Mouse (Mus musculus): ENCODE data around the gene Ten1. TPM values are rescaled to one million over a fixed set of nuclear protein-coding genes. Genes with fewer than 3 reads are reported as not detected.

The Ten1 gene
- polyA plus RNA-seq, 1 experiment from 2014 or later, result 86.6 TPM

- Histone ChIP-seq H3K4me2 (peak overlapping the region; percentile 55), H3K9ac (peak overlapping the region; percentile 88), H3K4me3 (peak overlapping the region; percentile 82), H3K36me3 (peaks cover 16% of the 10 kb centered on the region), H3K9me3 (no peaks in the 10 kb centered on the region), H3K27me3 (no peaks in the 10 kb centered on the region), H3K27ac (peak overlapping the region; percentile 95), H3K4me1 (peaks cover 14% of the 10 kb centered on the region)
- no peak for ATAC-seq (ENCODE audit: insufficient number of reproducible peaks, low FRiP score, low TSS enrichment, low read depth)
- WGBS, result 20% methylated on average over 13 of the region's 13 CpGs
Observed at GRCm38 (mm10) chr11:116198132-116198531, 523 bp upstream of the Ten1 start.

GRCm38 (mm10) chr11:116201151-116201550, 2.5 kb downstream of the Ten1 start:
- Histone ChIP-seq H3K9ac (no peak overlapping the region), H3K4me2 (no peak overlapping the region), H3K27me3 (no peaks in the 10 kb centered on the region), H3K9me3 (no peaks in the 10 kb centered on the region), H3K4me1 (peaks cover 14% of the 10 kb centered on the region), H3K4me3 (no peak overlapping the region), H3K36me3 (peaks cover 26% of the 10 kb centered on the region), H3K27ac (no peak overlapping the region)
- 87% methylated on average over 2 of the region's 2 CpGs for WGBS
- no peak for ATAC-seq (ENCODE audit: insufficient number of reproducible peaks, low FRiP score, low TSS enrichment, low read depth)

DNA sequence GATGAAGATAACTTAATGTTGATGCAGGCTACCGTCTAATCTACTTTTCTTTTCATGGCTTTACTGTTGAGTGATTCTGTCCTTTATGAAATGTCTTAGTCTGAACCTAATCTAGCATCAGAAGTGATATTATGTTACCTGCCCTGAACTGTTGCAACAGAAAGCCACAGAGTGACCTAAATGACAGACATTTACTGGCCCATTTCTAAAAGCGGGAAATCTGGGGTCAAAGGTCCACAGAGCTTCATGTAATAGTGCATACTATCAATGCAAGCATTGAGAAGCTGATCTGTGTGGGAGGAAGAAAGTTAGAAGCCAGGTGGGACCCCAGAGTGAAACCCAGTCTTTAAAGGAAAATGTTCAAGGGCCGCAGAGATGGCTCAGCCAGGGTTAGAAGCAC, 4.5 kb downstream of the Ten1 start:
- no peaks in the 10 kb centered on the region for H3K27me3 ChIP-seq
- no peak overlapping the region for H3K4me2 ChIP-seq
- no peak for ATAC-seq (ENCODE audit: insufficient number of reproducible peaks, low FRiP score, low TSS enrichment, low read depth)
- H3K9me3 ChIP-seq, result 0 out of 2 replicates have a peak, but pooled peaks cover 3% of the 10 kb centered on the region
- H3K4me3 ChIP-seq, result no peak overlapping the region
- H3K27ac ChIP-seq, result no peak overlapping the region
- no peak overlapping the region for H3K9ac ChIP-seq
- H3K36me3 ChIP-seq, result peaks cover 33% of the 10 kb centered on the region; the same call in 1 of the 2 replicates
- peaks cover 4% of the 10 kb centered on the region; the same call in 1 of the 2 replicates for H3K4me1 ChIP-seq
- WGBS, result 92% methylated on average over 3 of the region's 3 CpGs

- ATAC-seq (ENCODE audit: insufficient number of reproducible peaks, low FRiP score, low TSS enrichment, low read depth), result no peak
- Histone ChIP-seq H3K27me3 (no peaks in the 10 kb centered on the region), H3K36me3 (peaks cover 36% of the 10 kb centered on the region; the same call in 1 of the 2 replicates), H3K9me3 (0 out of 2 replicates have a peak, but pooled peaks cover 3% of the 10 kb centered on the region), H3K4me2 (no peak overlapping the region), H3K9ac (no peak overlapping the region), H3K27ac (no peak overlapping the region), H3K4me3 (no peak overlapping the region), H3K4me1 (no peaks in the 10 kb centered on the region)
- 70% methylated on average over 4 of the region's 4 CpGs for WGBS
Observed at GRCm38 (mm10) chr11:116206678-116207077, 8.0 kb downstream of the Ten1 start.

GRCm38 (mm10) chr11:116208660-116209059, 10.0 kb downstream of the Ten1 start:
- Histone ChIP-seq H3K9ac (no peak overlapping the region), H3K27me3 (no peaks in the 10 kb centered on the region), H3K4me2 (no peak overlapping the region), H3K36me3 (peaks cover 31% of the 10 kb centered on the region; the same call in 1 of the 2 replicates), H3K4me1 (no peaks in the 10 kb centered on the region), H3K27ac (no peak overlapping the region), H3K9me3 (0 out of 2 replicates have a peak, but pooled peaks cover 3% of the 10 kb centered on the region), H3K4me3 (no peak overlapping the region)
- ATAC-seq (ENCODE audit: insufficient number of reproducible peaks, low FRiP score, low TSS enrichment, low read depth), result no peak
- 80% methylated on average over 3 of the region's 3 CpGs for WGBS

DNA sequence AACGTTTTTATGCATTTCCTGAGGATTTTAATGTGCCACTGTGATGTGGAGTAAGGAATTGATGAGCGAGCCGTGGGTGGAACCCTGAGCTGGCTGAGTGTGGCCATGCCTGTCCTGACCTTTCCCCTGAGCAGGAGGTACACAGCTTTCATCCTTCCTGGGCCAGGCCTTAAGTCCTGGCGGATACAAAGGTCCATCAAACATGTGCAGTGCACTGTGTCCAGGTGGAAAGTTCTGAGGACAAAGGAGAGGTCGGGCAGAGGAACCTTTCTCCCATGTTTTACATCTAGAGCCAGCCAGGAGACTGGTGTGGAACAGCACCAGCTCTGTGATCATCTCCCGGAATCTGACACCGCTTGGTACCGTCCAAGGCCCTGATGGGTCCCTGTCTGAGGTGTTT, 10.6 kb downstream of the Ten1 start:
- H3K27me3 ChIP-seq, result no peaks in the 10 kb centered on the region
- H3K4me2 ChIP-seq, result no peak overlapping the region
- WGBS, result 72% methylated on average over 8 of the region's 8 CpGs
- no peak overlapping the region for H3K4me3 ChIP-seq
- H3K4me1 ChIP-seq, result no peaks in the 10 kb centered on the region
- ATAC-seq (ENCODE audit: insufficient number of reproducible peaks, low FRiP score, low TSS enrichment, low read depth), result no peak
- no peak overlapping the region for H3K27ac ChIP-seq
- no peak overlapping the region for H3K9ac ChIP-seq
- 0 out of 2 replicates have a peak, but pooled peaks cover 3% of the 10 kb centered on the region for H3K9me3 ChIP-seq
- H3K36me3 ChIP-seq, result peaks cover 31% of the 10 kb centered on the region; the same call in 1 of the 2 replicates

DNA sequence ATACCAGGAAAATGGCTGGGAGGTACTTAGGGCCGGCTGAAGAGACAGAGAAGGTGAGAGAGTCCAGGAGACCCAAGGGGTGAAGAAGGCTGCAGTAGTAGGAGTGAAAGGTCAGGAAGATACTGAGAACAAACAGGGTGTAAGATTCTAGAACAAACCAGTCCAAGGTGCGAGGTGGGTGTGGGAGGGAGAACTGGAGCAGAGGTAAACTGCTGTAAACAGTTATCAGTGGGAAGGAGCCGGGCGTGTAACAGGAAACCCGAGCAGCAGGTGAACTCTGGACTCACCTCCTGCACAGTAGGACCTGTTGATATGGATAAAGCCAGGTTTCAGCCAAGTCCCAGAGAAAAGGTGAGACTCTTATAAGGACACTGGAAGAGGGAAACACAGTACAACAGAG, 12.0 kb downstream of the Ten1 start:
- peaks cover 29% of the 10 kb centered on the region; the same call in 1 of the 2 replicates for H3K36me3 ChIP-seq
- 62% methylated on average over 5 of the region's 5 CpGs for WGBS
- no peak for ATAC-seq (ENCODE audit: insufficient number of reproducible peaks, low FRiP score, low TSS enrichment, low read depth)
- no peak overlapping the region for H3K9ac ChIP-seq
- 0 out of 2 replicates have a peak, but pooled peaks cover 3% of the 10 kb centered on the region for H3K9me3 ChIP-seq
- H3K27ac ChIP-seq, result no peak overlapping the region
- no peaks in the 10 kb centered on the region for H3K4me1 ChIP-seq
- no peak overlapping the region for H3K4me3 ChIP-seq
- H3K4me2 ChIP-seq, result no peak overlapping the region
- no peaks in the 10 kb centered on the region for H3K27me3 ChIP-seq

GRCm38 (mm10) chr11:116212847-116213246, 14.2 kb downstream of the Ten1 start:
- no peak overlapping the region for H3K4me2 ChIP-seq
- 87% methylated on average over 6 of the region's 6 CpGs for WGBS
- H3K36me3 ChIP-seq, result 0 out of 2 replicates have a peak, but pooled peaks cover 12% of the 10 kb centered on the region
- no peak overlapping the region for H3K27ac ChIP-seq
- ATAC-seq (ENCODE audit: insufficient number of reproducible peaks, low FRiP score, low TSS enrichment, low read depth), result no peak
- H3K9ac ChIP-seq, result no peak overlapping the region
- no peak overlapping the region for H3K4me3 ChIP-seq
- no peaks in the 10 kb centered on the region for H3K27me3 ChIP-seq
- no peaks in the 10 kb centered on the region for H3K4me1 ChIP-seq
- H3K9me3 ChIP-seq, result no peaks in the 10 kb centered on the region

DNA sequence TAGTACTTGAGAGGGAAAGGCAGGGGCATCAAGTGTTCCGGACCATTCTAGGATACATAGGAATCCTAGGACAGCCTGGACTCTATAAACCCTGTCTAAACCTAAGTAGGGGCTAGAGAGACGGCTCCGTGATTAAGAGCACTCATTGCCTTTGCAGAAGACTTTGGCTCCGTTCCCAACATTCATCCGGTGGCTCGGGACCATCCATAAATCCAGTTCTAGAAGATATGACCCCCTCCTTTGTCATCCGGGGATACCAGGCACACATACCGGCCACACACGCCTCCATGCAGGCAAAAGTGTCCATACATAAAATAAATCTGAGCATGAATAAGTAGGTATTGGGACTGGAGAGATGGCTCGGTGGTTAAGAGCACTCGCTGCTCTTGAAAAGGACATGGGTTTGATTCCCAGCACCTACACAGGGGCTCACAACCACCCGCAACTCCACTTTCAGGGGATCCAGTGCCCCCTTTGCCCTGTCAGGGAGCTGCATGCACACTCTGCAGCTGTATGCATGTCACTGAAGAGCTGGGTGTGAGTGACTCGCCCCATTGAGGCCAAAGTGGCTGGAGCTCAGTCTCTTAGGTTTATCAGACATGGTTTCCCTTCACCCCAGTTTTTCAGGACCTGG, 15.3 kb downstream of the Ten1 start:
- 0 out of 2 replicates have a peak, but pooled peaks cover 9% of the 10 kb centered on the region for H3K36me3 ChIP-seq
- WGBS, result 86% methylated on average over 13 of the region's 13 CpGs
- H3K4me1 ChIP-seq, result peaks cover 9% of the 10 kb centered on the region

DNA sequence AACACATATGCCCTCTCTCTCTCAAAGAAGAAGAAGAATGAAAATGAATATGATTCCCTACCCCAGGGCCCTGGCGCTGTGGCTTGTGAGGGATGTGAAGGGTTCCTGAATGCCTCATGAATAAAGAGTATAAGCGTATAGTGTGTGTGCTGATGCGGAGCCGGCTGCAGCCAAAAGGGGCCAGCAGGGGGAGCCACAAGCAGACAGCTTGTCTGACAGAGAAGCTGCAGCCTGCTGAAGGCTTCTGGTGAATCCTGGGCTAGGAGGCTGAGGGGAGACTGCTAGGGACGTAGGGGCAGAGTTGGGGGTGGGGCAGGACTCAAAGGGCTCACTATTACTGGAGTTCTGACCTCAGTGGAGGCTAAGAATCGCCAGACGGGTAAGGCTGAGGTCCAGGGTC, 16.5 kb downstream of the Ten1 start:
- no peak for ATAC-seq (ENCODE audit: insufficient number of reproducible peaks, low FRiP score, low TSS enrichment, low read depth)

More for the DNA sequence above, 15.3 kb downstream of the Ten1 start:
- Histone ChIP-seq H3K4me3 (no peak overlapping the region), H3K27ac (no peak overlapping the region), H3K4me2 (no peak overlapping the region), H3K9me3 (no peaks in the 10 kb centered on the region), H3K9ac (no peak overlapping the region), H3K27me3 (no peaks in the 10 kb centered on the region)
- ATAC-seq (ENCODE audit: insufficient number of reproducible peaks, low FRiP score, low TSS enrichment, low read depth), result no peak

DNA sequence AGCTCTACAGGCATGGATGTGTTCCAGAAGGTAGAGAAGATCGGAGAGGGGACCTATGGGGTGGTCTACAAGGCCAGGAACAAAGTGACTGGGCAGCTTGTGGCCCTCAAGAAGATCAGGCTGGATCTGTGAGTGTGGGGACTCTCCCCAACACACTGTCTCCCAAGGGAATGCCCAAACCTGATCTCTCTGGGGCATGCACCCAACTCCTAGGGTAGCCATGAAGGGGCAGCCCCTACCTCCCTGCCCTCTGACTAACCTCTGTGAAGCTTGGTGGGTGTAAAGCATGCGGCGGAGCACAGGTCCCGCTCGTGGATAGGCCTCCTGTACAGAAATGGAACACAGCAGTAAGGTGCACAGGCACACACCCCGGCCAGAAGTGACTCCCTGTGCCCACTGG, 17.3 kb downstream of the Ten1 start:
- Histone ChIP-seq H3K9ac (no peak overlapping the region), H3K4me2 (no peak overlapping the region), H3K27me3 (peaks cover 6% of the 10 kb centered on the region; the same call in 1 of the 2 replicates), H3K27ac (no peak overlapping the region), H3K4me1 (peaks cover 27% of the 10 kb centered on the region), H3K36me3 (0 out of 2 replicates have a peak, but pooled peaks cover 9% of the 10 kb centered on the region), H3K9me3 (no peaks in the 10 kb centered on the region), H3K4me3 (no peak overlapping the region)
- no peak for ATAC-seq (ENCODE audit: insufficient number of reproducible peaks, low FRiP score, low TSS enrichment, low read depth)
- WGBS, result 86% methylated on average over 6 of the region's 6 CpGs

More for the DNA sequence above, 16.5 kb downstream of the Ten1 start:
- 76% methylated on average over 7 of the region's 7 CpGs for WGBS
- Histone ChIP-seq H3K9me3 (no peaks in the 10 kb centered on the region), H3K27ac (no peak overlapping the region), H3K9ac (no peak overlapping the region), H3K36me3 (0 out of 2 replicates have a peak, but pooled peaks cover 9% of the 10 kb centered on the region), H3K4me2 (no peak overlapping the region), H3K4me3 (no peak overlapping the region), H3K4me1 (peaks cover 21% of the 10 kb centered on the region), H3K27me3 (no peaks in the 10 kb centered on the region)

DNA sequence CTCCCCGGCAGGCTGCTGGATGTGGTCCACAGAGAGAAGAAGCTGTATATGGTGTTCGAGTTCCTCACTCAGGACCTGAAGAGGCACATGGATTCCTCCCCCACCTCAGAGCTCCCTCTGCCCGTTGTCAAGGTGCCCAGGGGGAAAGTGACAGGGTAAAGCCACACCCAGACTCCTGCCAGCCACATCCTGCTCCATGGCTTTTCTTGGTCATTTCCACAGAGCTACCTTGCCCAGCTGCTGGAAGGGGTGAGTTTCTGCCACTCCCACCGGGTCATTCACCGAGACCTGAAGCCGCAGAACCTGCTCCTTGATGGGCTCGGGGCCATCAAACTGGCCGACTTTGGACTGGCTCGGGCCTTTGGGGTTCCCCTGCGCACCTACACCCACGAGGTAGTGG, 17.9 kb downstream of the Ten1 start:
- 0 out of 2 replicates have a peak, but pooled peaks cover 8% of the 10 kb centered on the region for H3K36me3 ChIP-seq
- no peak overlapping the region for H3K9ac ChIP-seq
- H3K4me2 ChIP-seq, result no peak overlapping the region
- H3K27me3 ChIP-seq, result peaks cover 12% of the 10 kb centered on the region; the same call in 1 of the 2 replicates
- no peaks in the 10 kb centered on the region for H3K9me3 ChIP-seq
- no peak overlapping the region for H3K27ac ChIP-seq
- H3K4me1 ChIP-seq, result peaks cover 27% of the 10 kb centered on the region
- no peak for ATAC-seq (ENCODE audit: insufficient number of reproducible peaks, low FRiP score, low TSS enrichment, low read depth)
- WGBS, result 70% methylated on average over 11 of the region's 11 CpGs
- no peak overlapping the region for H3K4me3 ChIP-seq

All from limb, embryonic 15.5 days (tissue).